Mouse (Mus musculus) C2C12 (cell line): ENCODE data around the gene Slit3.

ENCODE experiments used
- CTCF ChIP-seq: IDR thresholded peaks from one replicate; pipeline ENCODE4 v1.5.1; 2011; ENCODE audit not compliant: control insufficient read depth, insufficient read depth, insufficient read length
- FOSL1 ChIP-seq: IDR thresholded peaks from one replicate; pipeline ENCODE4 v1.8.0; 2011; ENCODE audit warnings: mild to moderate bottlenecking, low read length; ENCODE audit not compliant: poor library complexity, insufficient read depth, severe bottlenecking
- MAX ChIP-seq: IDR thresholded peaks from one replicate; pipeline ENCODE4 v1.6.1; 2011; ENCODE audit warnings: mild to moderate bottlenecking, control low read depth
- MYOD1 ChIP-seq: IDR thresholded peaks from one replicate; pipeline ENCODE4 v1.6.1; 2011; ENCODE audit warnings: low read depth; ENCODE audit not compliant: control insufficient read depth, insufficient read length

- TF ChIP-seq MAX (no peak), CTCF (no peak), MYOD1 (no peak), FOSL1 (no peak)
These were observed 542.6 kb downstream of the Slit3 start for GRCm38 (mm10) chr11:35663661-35664060.
